Mouse (Mus musculus): ENCODE measurements at regions not wholly inside any gene's neighbourhood (a gene's known extent, or its start where the extent isn't known, plus 50 kb on each side); places are given as distances from the start of the nearest gene placed in this dataset.

DNA sequence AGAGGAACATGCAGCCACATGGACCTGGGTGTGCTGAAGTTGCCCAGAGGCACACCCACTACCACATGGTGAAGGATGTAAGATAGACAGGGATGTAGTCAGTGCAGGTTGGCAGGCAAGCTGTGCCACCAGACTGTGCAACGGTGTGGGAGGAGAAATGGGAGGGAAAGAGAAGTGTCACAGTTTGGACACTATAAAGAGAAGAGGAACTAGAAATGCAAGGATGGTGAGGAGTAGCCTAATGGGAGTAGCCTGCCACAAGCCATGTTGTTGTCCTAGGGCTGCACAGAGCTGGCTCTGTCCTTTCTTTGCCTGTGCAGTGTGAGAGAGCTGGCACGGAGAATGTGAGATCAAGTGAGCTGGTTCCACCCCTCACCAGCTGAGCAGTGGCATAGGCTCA, 185.3 kb upstream of the Gjb5 start:
- 90% methylated on average over 2 of the region's 2 CpGs for WGBS

DNA sequence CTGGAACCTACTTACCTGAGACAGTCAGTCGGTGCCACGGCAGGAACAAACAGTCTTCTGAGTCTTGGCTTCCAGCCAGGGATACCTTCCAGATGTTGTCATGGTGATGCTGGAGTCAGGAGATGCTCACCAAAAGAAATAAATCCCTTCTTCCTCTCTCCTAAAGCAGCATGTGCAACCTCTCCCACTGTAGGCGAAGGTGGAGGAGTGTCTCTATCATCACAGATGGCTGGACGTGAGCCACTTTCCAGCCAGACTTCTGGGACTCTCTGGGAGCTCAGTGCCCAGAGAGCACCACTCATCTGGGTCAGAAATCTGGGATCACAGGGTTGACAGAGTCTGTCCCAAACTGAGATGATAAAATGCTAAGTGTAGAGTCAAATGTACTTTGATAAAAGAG, 184.8 kb upstream of the Gjb5 start:
- H3K27ac ChIP-seq (ENCODE audit: low read depth, low read length), result no peak overlapping the region
- no peaks in the 10 kb centered on the region for H3K9me3 ChIP-seq (ENCODE audit: control insufficient read depth, low read length)
- no peak for ATAC-seq (ENCODE audit: low read depth)
- H3K36me3 ChIP-seq (ENCODE audit: control insufficient read depth, insufficient read depth, low read length), result no peaks in the 10 kb centered on the region
- no peak overlapping the region for H3K4me3 ChIP-seq (ENCODE audit: low read depth, low read length)
- H3K27me3 ChIP-seq (ENCODE audit: control insufficient read depth, insufficient read depth, low read length), result no peaks in the 10 kb centered on the region
- no peaks in the 10 kb centered on the region for H3K4me1 ChIP-seq (ENCODE audit: control insufficient read depth, insufficient read depth, low read length)
- H3K9ac ChIP-seq (replicated peaks; ENCODE audit: low read depth, low read length), result no peak overlapping the region
- WGBS, result 69% methylated on average over 4 of the region's 4 CpGs
- no peak overlapping the region for H3K4me2 ChIP-seq (ENCODE audit: low read depth, low read length)

More for the DNA sequence above, 185.3 kb upstream of the Gjb5 start:
- no peak overlapping the region for H3K27ac ChIP-seq (ENCODE audit: low read depth, low read length)
- H3K4me3 ChIP-seq (ENCODE audit: low read depth, low read length), result no peak overlapping the region
- H3K9me3 ChIP-seq (ENCODE audit: control insufficient read depth, low read length), result no peaks in the 10 kb centered on the region
- no peak for ATAC-seq (ENCODE audit: low read depth)
- no peak overlapping the region for H3K4me2 ChIP-seq (ENCODE audit: low read depth, low read length)
- no peaks in the 10 kb centered on the region for H3K36me3 ChIP-seq (ENCODE audit: control insufficient read depth, insufficient read depth, low read length)
- H3K4me1 ChIP-seq (ENCODE audit: control insufficient read depth, insufficient read depth, low read length), result no peaks in the 10 kb centered on the region
- no peaks in the 10 kb centered on the region for H3K27me3 ChIP-seq (ENCODE audit: control insufficient read depth, insufficient read depth, low read length)
- H3K9ac ChIP-seq (replicated peaks; ENCODE audit: low read depth, low read length), result no peak overlapping the region

DNA sequence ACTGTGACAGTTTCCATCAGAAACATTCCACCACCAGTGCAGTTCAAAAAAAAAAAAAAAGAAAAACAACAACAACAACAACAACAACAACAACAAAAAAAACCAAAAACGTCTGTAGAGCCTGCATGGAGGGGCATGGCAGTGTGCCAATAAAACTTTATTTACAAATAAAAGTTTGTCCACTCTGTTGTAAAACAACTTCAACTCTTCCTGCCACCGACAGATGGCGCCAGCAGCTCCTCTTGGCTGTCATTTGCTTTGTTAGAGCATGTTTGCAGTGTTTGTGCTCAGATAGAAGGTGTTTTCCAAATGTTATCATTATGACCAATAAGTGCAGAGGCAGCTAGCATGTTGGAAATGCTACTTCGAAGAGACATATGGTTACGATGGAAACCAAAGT, 179.0 kb upstream of the Gjb5 start:
- no peaks in the 10 kb centered on the region for H3K9me3 ChIP-seq (ENCODE audit: control insufficient read depth, low read length)
- no peaks in the 10 kb centered on the region for H3K4me1 ChIP-seq (ENCODE audit: control insufficient read depth, insufficient read depth, low read length)
- H3K4me2 ChIP-seq (ENCODE audit: low read depth, low read length), result no peak overlapping the region
- H3K36me3 ChIP-seq (ENCODE audit: control insufficient read depth, insufficient read depth, low read length), result no peaks in the 10 kb centered on the region
- no peak overlapping the region for H3K27ac ChIP-seq (ENCODE audit: low read depth, low read length)
- H3K9ac ChIP-seq (replicated peaks; ENCODE audit: low read depth, low read length), result no peak overlapping the region
- no peaks in the 10 kb centered on the region for H3K27me3 ChIP-seq (ENCODE audit: control insufficient read depth, insufficient read depth, low read length)
- WGBS, result 48% methylated on average over 5 of the region's 5 CpGs
- H3K4me3 ChIP-seq (ENCODE audit: low read depth, low read length), result no peak overlapping the region
- no peak for ATAC-seq (ENCODE audit: low read depth)

DNA sequence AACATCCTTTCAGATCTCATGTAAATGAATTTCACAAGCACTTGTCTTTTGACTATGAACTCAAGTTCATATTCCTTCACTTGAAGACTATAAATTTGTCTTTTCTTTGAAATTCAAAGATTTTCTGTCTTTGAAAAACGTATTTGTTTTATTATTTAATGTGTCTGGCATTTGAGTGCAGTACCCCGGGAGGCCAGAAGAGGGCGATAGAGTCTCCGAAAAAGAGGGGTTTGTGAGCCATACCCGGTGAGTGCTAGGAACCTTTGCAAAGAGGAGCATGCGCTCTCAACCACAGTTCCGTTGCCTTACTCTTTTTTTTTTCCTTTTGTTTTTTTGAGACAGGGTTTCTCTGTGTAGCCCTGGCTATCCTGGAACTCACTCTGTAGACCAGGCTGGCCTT, 177.6 kb upstream of the Gjb5 start:
- no peak overlapping the region for H3K9ac ChIP-seq (replicated peaks; ENCODE audit: low read depth, low read length)
- no peak for ATAC-seq (ENCODE audit: low read depth)
- 80% methylated on average over 7 of the region's 7 CpGs for WGBS

DNA sequence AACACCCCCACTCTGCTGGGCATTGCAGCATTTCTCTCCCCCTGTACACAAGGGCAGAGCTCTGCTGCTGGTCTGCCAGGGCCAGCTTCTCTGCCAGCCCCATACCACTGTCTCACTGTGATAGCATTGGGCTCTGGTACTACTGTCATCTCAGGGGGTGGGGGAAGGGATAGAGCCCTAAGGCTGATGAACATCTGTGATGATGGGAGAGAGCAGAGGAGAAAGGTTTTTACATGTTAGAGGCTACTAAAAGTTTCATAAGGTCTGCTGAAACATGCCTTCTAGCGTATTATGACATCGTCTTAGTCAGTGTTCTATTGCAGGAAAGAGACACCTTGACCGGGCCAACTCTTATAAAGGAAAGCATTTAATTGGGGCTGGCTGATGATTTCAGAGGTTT, 176.4 kb upstream of the Gjb5 start:
- Histone ChIP-seq H3K27me3 (ENCODE audit: control insufficient read depth, insufficient read depth, low read length) (no peaks in the 10 kb centered on the region), H3K36me3 (ENCODE audit: control insufficient read depth, insufficient read depth, low read length) (no peaks in the 10 kb centered on the region), H3K4me1 (ENCODE audit: control insufficient read depth, insufficient read depth, low read length) (no peaks in the 10 kb centered on the region), H3K9me3 (ENCODE audit: control insufficient read depth, low read length) (no peaks in the 10 kb centered on the region), H3K4me2 (ENCODE audit: low read depth, low read length) (no peak overlapping the region), H3K27ac (ENCODE audit: low read depth, low read length) (no peak overlapping the region), H3K9ac (replicated peaks; ENCODE audit: low read depth, low read length) (no peak overlapping the region), H3K4me3 (ENCODE audit: low read depth, low read length) (no peak overlapping the region)
- WGBS, result 91% methylated on average over 3 of the region's 3 CpGs
- ATAC-seq (ENCODE audit: low read depth), result no peak

More for the DNA sequence above, 177.6 kb upstream of the Gjb5 start:
- Histone ChIP-seq H3K27ac (ENCODE audit: low read depth, low read length) (no peak overlapping the region), H3K4me2 (ENCODE audit: low read depth, low read length) (no peak overlapping the region), H3K27me3 (ENCODE audit: control insufficient read depth, insufficient read depth, low read length) (no peaks in the 10 kb centered on the region), H3K9me3 (ENCODE audit: control insufficient read depth, low read length) (no peaks in the 10 kb centered on the region), H3K36me3 (ENCODE audit: control insufficient read depth, insufficient read depth, low read length) (no peaks in the 10 kb centered on the region), H3K4me3 (ENCODE audit: low read depth, low read length) (no peak overlapping the region), H3K4me1 (ENCODE audit: control insufficient read depth, insufficient read depth, low read length) (no peaks in the 10 kb centered on the region)

DNA sequence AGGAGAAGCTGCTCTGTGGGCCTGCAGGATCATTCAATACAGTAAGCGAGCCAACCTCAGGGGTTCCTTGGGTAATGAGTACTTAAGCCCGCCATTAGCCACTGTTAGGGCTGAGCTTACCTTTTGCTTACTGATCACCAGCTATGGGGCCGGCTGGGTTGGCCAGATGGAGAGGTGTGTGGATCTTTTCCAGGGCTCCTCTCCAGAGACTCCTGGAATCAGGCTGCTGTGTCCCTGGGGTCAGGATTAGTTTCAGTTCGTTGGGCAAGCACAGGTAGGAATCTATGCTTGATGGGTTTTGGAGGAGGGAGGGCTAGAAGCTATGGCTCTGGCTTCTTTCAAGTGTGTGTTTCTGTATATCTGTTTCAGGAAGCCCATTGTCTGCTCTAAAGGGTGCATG, 175.7 kb upstream of the Gjb5 start:
- no peak for ATAC-seq (ENCODE audit: low read depth)
- Histone ChIP-seq H3K36me3 (ENCODE audit: control insufficient read depth, insufficient read depth, low read length) (no peaks in the 10 kb centered on the region), H3K4me2 (ENCODE audit: low read depth, low read length) (no peak overlapping the region), H3K27ac (ENCODE audit: low read depth, low read length) (no peak overlapping the region), H3K9me3 (ENCODE audit: control insufficient read depth, low read length) (no peaks in the 10 kb centered on the region), H3K4me3 (ENCODE audit: low read depth, low read length) (no peak overlapping the region), H3K4me1 (ENCODE audit: control insufficient read depth, insufficient read depth, low read length) (no peaks in the 10 kb centered on the region), H3K9ac (replicated peaks; ENCODE audit: low read depth, low read length) (no peak overlapping the region), H3K27me3 (ENCODE audit: control insufficient read depth, insufficient read depth, low read length) (no peaks in the 10 kb centered on the region)
- WGBS, result 77% methylated on average over 4 of the region's 4 CpGs

DNA sequence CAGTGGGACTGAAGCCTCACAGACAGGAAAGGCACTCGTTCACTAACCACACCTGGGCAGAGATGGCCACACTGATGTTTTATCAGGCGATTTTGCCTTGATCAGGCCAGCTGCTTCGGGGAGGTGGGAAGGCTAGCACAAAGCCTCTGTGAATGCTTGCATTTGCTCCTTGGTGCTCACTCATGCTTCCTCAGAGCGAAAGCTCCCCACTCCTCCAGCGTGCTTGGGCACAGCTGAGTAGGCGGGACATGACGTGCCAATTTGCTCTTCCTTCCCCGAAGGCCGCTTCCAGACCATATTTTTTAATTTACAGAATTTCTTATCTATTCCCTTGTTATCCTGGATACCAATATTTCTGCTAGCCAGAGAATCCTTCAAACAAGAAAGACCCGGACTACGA, 172.8 kb upstream of the Gjb5 start:
- 84% methylated on average over 11 of the region's 11 CpGs for WGBS
- H3K4me1 ChIP-seq (ENCODE audit: control insufficient read depth, insufficient read depth, low read length), result no peaks in the 10 kb centered on the region
- H3K27ac ChIP-seq (ENCODE audit: low read depth, low read length), result no peak overlapping the region
- no peaks in the 10 kb centered on the region for H3K9me3 ChIP-seq (ENCODE audit: control insufficient read depth, low read length)
- no peak for ATAC-seq (ENCODE audit: low read depth)
- no peaks in the 10 kb centered on the region for H3K36me3 ChIP-seq (ENCODE audit: control insufficient read depth, insufficient read depth, low read length)
- no peak overlapping the region for H3K4me3 ChIP-seq (ENCODE audit: low read depth, low read length)
- H3K4me2 ChIP-seq (ENCODE audit: low read depth, low read length), result no peak overlapping the region
- H3K9ac ChIP-seq (replicated peaks; ENCODE audit: low read depth, low read length), result no peak overlapping the region
- no peaks in the 10 kb centered on the region for H3K27me3 ChIP-seq (ENCODE audit: control insufficient read depth, insufficient read depth, low read length)

DNA sequence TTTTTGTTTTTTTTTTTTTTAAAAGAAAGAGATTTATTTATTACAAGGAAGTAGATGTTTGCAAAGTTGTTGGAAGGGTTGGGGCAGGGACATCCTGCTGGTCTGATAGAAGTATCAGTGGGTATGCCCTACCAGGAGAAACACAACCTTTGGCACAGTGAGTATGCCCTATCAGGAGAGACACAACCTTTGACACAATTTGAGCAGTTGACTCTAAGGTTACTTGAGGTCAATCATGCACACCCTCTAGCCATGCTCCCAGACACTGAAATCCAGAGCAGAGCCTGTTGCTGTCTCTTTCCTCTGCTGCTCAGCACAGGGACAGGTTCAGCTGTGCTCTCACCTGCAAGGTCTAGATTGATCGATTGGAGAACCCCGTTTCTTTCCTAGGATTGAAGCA, 164.2 kb upstream of the Gjb5 start:
- no peak overlapping the region for H3K27ac ChIP-seq (ENCODE audit: low read depth, low read length)
- no peaks in the 10 kb centered on the region for H3K36me3 ChIP-seq (ENCODE audit: control insufficient read depth, insufficient read depth, low read length)
- H3K27me3 ChIP-seq (ENCODE audit: control insufficient read depth, insufficient read depth, low read length), result no peaks in the 10 kb centered on the region
- H3K9me3 ChIP-seq (ENCODE audit: control insufficient read depth, low read length), result no peaks in the 10 kb centered on the region
- WGBS, result 92% methylated on average over 2 of the region's 2 CpGs
- no peak overlapping the region for H3K4me3 ChIP-seq (ENCODE audit: low read depth, low read length)
- no peak overlapping the region for H3K9ac ChIP-seq (replicated peaks; ENCODE audit: low read depth, low read length)
- no peak overlapping the region for H3K4me2 ChIP-seq (ENCODE audit: low read depth, low read length)
- ATAC-seq (ENCODE audit: low read depth), result no peak
- H3K4me1 ChIP-seq (ENCODE audit: control insufficient read depth, insufficient read depth, low read length), result no peaks in the 10 kb centered on the region

DNA sequence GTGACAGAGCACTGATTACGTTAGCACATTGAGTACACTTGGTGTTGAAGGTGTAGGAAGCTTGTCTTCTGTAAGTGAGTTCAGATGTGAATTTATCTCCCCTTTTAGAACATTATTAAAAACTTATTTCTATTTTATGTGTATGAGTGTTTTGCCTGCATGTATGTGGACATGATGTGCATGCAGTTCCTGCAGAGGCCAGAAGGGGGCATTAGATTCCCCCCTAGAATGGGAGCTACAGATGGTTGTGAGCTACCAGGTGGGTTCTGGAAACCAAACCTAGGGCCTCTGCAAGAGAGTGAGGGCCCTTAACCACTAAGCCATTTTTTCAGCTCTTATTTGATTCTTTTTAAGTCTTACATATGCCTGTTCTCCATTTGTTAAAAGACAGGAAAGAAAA, 160.0 kb upstream of the Gjb5 start:
- ATAC-seq (ENCODE audit: low read depth), result no peak
- Histone ChIP-seq H3K4me2 (ENCODE audit: low read depth, low read length) (no peak overlapping the region), H3K27me3 (ENCODE audit: control insufficient read depth, insufficient read depth, low read length) (no peaks in the 10 kb centered on the region), H3K9me3 (ENCODE audit: control insufficient read depth, low read length) (no peaks in the 10 kb centered on the region), H3K36me3 (ENCODE audit: control insufficient read depth, insufficient read depth, low read length) (no peaks in the 10 kb centered on the region), H3K4me1 (ENCODE audit: control insufficient read depth, insufficient read depth, low read length) (no peaks in the 10 kb centered on the region), H3K27ac (ENCODE audit: low read depth, low read length) (no peak overlapping the region), H3K4me3 (ENCODE audit: low read depth, low read length) (no peak overlapping the region), H3K9ac (replicated peaks; ENCODE audit: low read depth, low read length) (no peak overlapping the region)
- 100% methylated on average over 1 of the region's 1 CpGs for WGBS

DNA sequence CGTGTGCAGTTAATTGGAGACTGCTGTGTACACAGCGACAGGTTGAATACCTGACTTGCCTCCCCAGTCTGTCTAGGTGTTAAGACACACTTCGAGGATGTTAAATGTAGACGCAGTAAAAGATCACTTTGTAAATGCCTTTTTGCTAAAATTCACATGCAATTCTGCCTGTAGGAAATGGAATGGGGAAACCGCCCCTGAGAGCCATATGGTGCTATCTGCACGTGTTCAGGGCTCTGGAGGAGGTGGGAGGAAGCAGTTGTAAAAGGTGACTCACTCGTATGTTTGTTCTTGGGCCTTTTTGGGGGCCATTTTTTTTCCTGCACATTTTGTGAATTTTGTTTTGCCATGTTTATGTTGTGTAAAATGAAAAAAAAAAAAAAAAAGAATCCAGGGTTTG, 159.6 kb upstream of the Gjb5 start:
- H3K36me3 ChIP-seq (ENCODE audit: control insufficient read depth, insufficient read depth, low read length), result no peaks in the 10 kb centered on the region
- WGBS, result 84% methylated on average over 7 of the region's 7 CpGs
- no peak overlapping the region for H3K4me3 ChIP-seq (ENCODE audit: low read depth, low read length)
- no peak overlapping the region for H3K27ac ChIP-seq (ENCODE audit: low read depth, low read length)
- no peaks in the 10 kb centered on the region for H3K4me1 ChIP-seq (ENCODE audit: control insufficient read depth, insufficient read depth, low read length)
- H3K4me2 ChIP-seq (ENCODE audit: low read depth, low read length), result no peak overlapping the region
- H3K27me3 ChIP-seq (ENCODE audit: control insufficient read depth, insufficient read depth, low read length), result no peaks in the 10 kb centered on the region
- H3K9me3 ChIP-seq (ENCODE audit: control insufficient read depth, low read length), result no peaks in the 10 kb centered on the region
- H3K9ac ChIP-seq (replicated peaks; ENCODE audit: low read depth, low read length), result no peak overlapping the region
- ATAC-seq (ENCODE audit: low read depth), result no peak
